Mouse (Mus musculus): ENCODE data around the gene Gm28038.

GRCm38 (mm10) chr2:30323111-30323510, 42.3 kb downstream of the Gm28038 start:
- no peak for TF ChIP-seq POLR2A (IDR thresholded peaks at IDR 0.05; ENCODE audit: control insufficient read depth in 1 of 2, insufficient read depth in 1 of 2, low read depth in 1 of 2, low read length in 2 of 2, poor library complexity in 1 of 2)
- TF ChIP-seq MEF2A (IDR thresholded peaks at IDR 0.05; ENCODE audit: extremely low read depth, insufficient replicate concordance, low read depth, low read length, poor library complexity, severe bottlenecking), result no peak
- no peak for TF ChIP-seq CTCF (IDR thresholded peaks at IDR 0.05 in 2 of 3, conservative IDR thresholded peaks at IDR 0.05 in 1 of 3; ENCODE audit: control insufficient read depth in 1 of 3, insufficient read depth in 1 of 3, low read depth in 2 of 3, low read length in 3 of 3, poor library complexity in 1 of 3, severe bottlenecking in 1 of 3)
- no peak for TF ChIP-seq CHD2 (IDR thresholded peaks at IDR 0.05; ENCODE audit: low read length)
- TF ChIP-seq SMC3 (IDR thresholded peaks at IDR 0.05; ENCODE audit: low read depth, low read length), result no peak
- TF ChIP-seq ZMIZ1 (IDR thresholded peaks at IDR 0.05; ENCODE audit: low read depth, low read length), result no peak
- no peak for TF ChIP-seq JUND (IDR thresholded peaks at IDR 0.05; ENCODE audit: low read depth, low read length)
- no peak for TF ChIP-seq NELFE (IDR thresholded peaks at IDR 0.05; ENCODE audit: low read depth, low read length)
- no peak for TF ChIP-seq TCF12 (IDR thresholded peaks at IDR 0.05; ENCODE audit: low read depth, low read length)
- no peak for TF ChIP-seq BHLHE40 (IDR thresholded peaks at IDR 0.05; ENCODE audit: borderline replicate concordance, low read depth, low read length)
- TF ChIP-seq MYC (IDR thresholded peaks at IDR 0.05; ENCODE audit: low read depth, low read length), result no peak
- TF ChIP-seq GATA1 (IDR thresholded peaks at IDR 0.05; ENCODE audit: low read depth, low read length), result no peak
- TF ChIP-seq UBTF (IDR thresholded peaks at IDR 0.05; ENCODE audit: borderline replicate concordance, insufficient read depth, low read depth, low read length), result no peak

Data from MEL (cell line).